Mouse (Mus musculus) kidney, adult 2 months (tissue): ENCODE data around the gene Ptp4a2.

Experiments used
- CTCF ChIP-seq: fragments of 200-500 bp; conservative IDR thresholded peaks from 2 replicates; pipeline ENCODE4 v1.5.1; 2011; ENCODE audit warnings: low read depth, mild to moderate bottlenecking, control low read depth, low read length, moderate library complexity, mixed read lengths; ENCODE audit not compliant: insufficient read depth, insufficient read length
- POLR2A ChIP-seq: fragments of 200-500 bp; IDR thresholded peaks from one replicate; pipeline ENCODE4 v1.6.1; 2011; ENCODE audit warnings: low read depth, low read length, control low read depth

DNA sequence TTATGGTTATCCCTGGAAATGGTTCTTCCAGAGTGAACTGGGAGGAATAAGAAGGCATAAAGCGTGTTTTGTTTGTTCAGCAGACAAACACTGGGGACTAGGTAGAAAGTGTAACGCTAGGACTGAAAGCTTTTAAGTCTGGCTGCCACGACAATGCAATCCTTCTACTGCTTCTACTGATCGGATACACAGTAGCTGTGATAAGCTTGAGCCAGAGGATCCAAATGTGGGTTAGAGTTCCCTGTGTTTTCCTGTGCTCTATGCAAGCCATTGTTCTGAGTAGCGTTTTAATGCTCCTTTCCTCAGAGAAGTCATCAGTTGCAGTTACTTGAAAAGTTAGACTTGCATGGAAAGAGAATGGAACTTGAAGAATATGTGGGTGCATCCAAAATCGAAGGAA is 23.6 kb downstream of the Ptp4a2 start:
- TF ChIP-seq POLR2A (no peak), CTCF (no peak)
